ENCODE assay signal across 10 mouse cellular contexts in the genomic region with DNA sequence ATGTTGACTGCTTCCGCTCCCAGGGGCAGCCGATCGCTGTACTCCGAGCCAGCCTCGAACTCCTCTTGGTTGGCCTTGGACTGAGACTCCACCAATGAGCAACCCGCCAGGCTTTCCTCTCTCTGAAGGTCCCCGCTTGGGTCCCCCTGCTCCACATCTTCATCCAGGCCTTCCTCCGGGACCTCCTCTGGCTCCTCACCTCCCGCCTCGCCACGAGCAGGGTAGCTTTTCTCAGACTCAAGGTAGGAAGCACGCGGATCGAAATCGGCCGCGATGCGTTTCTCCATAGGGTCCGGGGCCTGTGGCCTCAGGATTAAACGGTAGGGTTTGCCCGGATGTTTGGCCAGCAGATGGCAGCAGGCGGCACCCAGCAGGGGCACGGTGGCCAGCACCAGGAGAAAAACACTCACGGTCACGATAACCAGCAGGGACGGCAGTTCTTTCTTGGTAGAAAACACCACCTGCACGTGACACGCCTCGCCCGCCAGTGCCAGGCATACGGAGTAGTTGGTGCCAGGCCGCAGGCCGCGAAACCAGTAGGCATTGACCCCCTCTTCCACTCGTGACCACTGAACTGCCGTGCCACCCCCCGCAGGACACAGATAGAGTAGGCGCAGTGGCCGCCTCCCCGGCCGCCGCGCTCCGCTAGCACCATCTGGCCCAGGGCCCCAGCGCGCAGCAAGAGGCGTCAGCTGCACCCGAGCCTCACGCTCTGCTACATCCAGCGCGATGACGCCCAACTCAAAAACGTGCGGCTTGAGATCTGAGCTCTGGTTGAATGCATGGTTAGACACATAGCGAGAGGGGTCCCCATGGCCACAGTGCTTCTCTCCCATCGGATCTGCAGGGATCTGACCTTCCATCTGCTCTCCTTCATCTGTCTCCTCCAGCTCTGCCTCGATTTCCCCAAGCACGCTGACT. TPM values are rescaled to one million over a fixed set of nuclear protein-coding genes. Genes with fewer than 3 reads are reported as not detected.
DNase-seq lines count a peak whose midpoint lies in the region; ATAC-seq and TF ChIP-seq lines count a peak whose summit lies in the region.
"Had no signal": no experiment of that assay in that cellular context is flagged by ENCODE, and none has a peak within 500 bp of the region (broad histone marks: within the 10 kb centered on the region; RNA-seq: fewer than 3 reads in every experiment).

No protein-coding gene starts in this region.

- TF ChIP-seq POLR2A in lung, adult 2 months (IDR thresholded peaks at IDR 0.05; ENCODE audit: borderline replicate concordance, extremely low read depth, low read depth, low read length): no peak

- peak; percentile 73 for DNase-seq in kidney, adult 18-20 months
- no peak for DNase-seq in kidney, adult 11 months
- peak; percentile 37 to 75 for DNase-seq in cerebellum, postnatal 4 days (ENCODE audit: low spot score in 2 of 2)
- peak; percentile 61 for DNase-seq in kidney, postnatal 0 days (ENCODE audit: low spot score)
- DNase-seq in lung, adult 2 months: peak; percentile 47
- DNase-seq in thymus, postnatal 4 days: peak; percentile 68

- no peak for ATAC-seq in heart, embryonic 11.5 days (replicated peaks; ENCODE audit: insufficient number of reproducible peaks, low FRiP score, low TSS enrichment)
- ATAC-seq in kidney, postnatal 0 days (replicated peaks; ENCODE audit: low FRiP score, low read depth): peak; percentile 43
- ATAC-seq in neural tube, embryonic 13.5 days (ENCODE audit: low read depth): no peak
- ATAC-seq: Patski had no signal

- under 1% methylated on average over 58 of the region's 58 CpGs for WGBS in heart, embryonic 11.5 days (ENCODE audit: insufficient replicate concordance)
- 4% methylated on average over 58 of the region's 58 CpGs for WGBS in kidney, postnatal 0 days
- WGBS in lung, adult 2 months: 2% methylated on average over 58 of the region's 58 CpGs
- WGBS in neural tube, embryonic 13.5 days: 1% methylated on average over 58 of the region's 58 CpGs

- peak overlapping the region; percentile 39 for H3K4me3 ChIP-seq in heart, embryonic 11.5 days (ENCODE audit: low read depth, low read length)
- peak overlapping the region; percentile 23 for H3K4me3 ChIP-seq in kidney, postnatal 0 days (replicated peaks; ENCODE audit: low read depth, low read length)
- H3K4me3 ChIP-seq in lung, adult 2 months (replicated peaks; ENCODE audit: extremely low read depth, low read depth, low read length): no peak overlapping the region
- H3K4me3 ChIP-seq in neural tube, embryonic 13.5 days: peak overlapping the region; percentile 37

- TF ChIP-seq CTCF in kidney, postnatal 0 days (IDR thresholded peaks at IDR 0.05; ENCODE audit: low read depth): peak; percentile 76
- peak; percentile 46 for TF ChIP-seq CTCF in lung, adult 2 months (IDR thresholded peaks at IDR 0.05; ENCODE audit: insufficient read depth, low read length)

- H3K27ac ChIP-seq in heart, embryonic 11.5 days (ENCODE audit: low read depth, low read length): no peak overlapping the region
- H3K27ac ChIP-seq in kidney, postnatal 0 days: no peak overlapping the region
- peak overlapping the region; percentile 87 for H3K27ac ChIP-seq in neural tube, embryonic 13.5 days (replicated peaks)

- H3K4me2 ChIP-seq in heart, embryonic 11.5 days: peak overlapping the region; percentile 66
- peak overlapping the region; percentile 49 for H3K4me2 ChIP-seq in kidney, postnatal 0 days (ENCODE audit: low read length)
- peak overlapping the region; percentile 59 for H3K4me2 ChIP-seq in neural tube, embryonic 13.5 days

- H3K36me3 ChIP-seq in heart, embryonic 11.5 days (ENCODE audit: control insufficient read depth, insufficient read depth, low read length): no peaks in the 10 kb centered on the region
- H3K36me3 ChIP-seq in kidney, postnatal 0 days (ENCODE audit: insufficient read depth, low read length): no peaks in the 10 kb centered on the region
- no peaks in the 10 kb centered on the region for H3K36me3 ChIP-seq in neural tube, embryonic 13.5 days

- H3K9me3 ChIP-seq in heart, embryonic 11.5 days (replicated peaks; ENCODE audit: control insufficient read depth, low read length): no peaks in the 10 kb centered on the region
- H3K9me3 ChIP-seq in kidney, postnatal 0 days (replicated peaks; ENCODE audit: low read length): no peaks in the 10 kb centered on the region
- no peaks in the 10 kb centered on the region for H3K9me3 ChIP-seq in neural tube, embryonic 13.5 days

- H3K9ac ChIP-seq in heart, embryonic 11.5 days (ENCODE audit: low read depth, low read length): no peak overlapping the region
- H3K9ac ChIP-seq in kidney, postnatal 0 days (ENCODE audit: low read depth, low read length): no peak overlapping the region
- H3K9ac ChIP-seq in neural tube, embryonic 13.5 days: peak overlapping the region; percentile 71

- peaks cover 28% of the 10 kb centered on the region for H3K4me1 ChIP-seq in heart, embryonic 11.5 days (ENCODE audit: control insufficient read depth, insufficient read depth, low read length)
- H3K4me1 ChIP-seq in kidney, postnatal 0 days (replicated peaks; ENCODE audit: insufficient read depth, low read length): peaks cover 16% of the 10 kb centered on the region
- H3K4me1 ChIP-seq in lung, adult 2 months (ENCODE audit: control insufficient read depth, insufficient read depth, low read length): no peaks in the 10 kb centered on the region; the same call in 1 of the 2 replicates
- peaks cover 60% of the 10 kb centered on the region for H3K4me1 ChIP-seq in neural tube, embryonic 13.5 days (replicated peaks)

- peaks cover 97% of the 10 kb centered on the region for H3K27me3 ChIP-seq in heart, embryonic 11.5 days (ENCODE audit: control insufficient read depth, insufficient read depth, low read length)
- peaks cover 83% of the 10 kb centered on the region for H3K27me3 ChIP-seq in kidney, postnatal 0 days (ENCODE audit: insufficient read depth, low read length)
- peaks cover 100% of the 10 kb centered on the region for H3K27me3 ChIP-seq in neural tube, embryonic 13.5 days
- H3K27me3 ChIP-seq: Patski had no signal

RNA-seq across cellular contexts. Expression of gene Islr, which starts 6.1 kb away (rescaled TPM):
- 5.5 and 6.2 TPM in 2 replicates for polyA plus RNA-seq in heart, embryonic 11.5 days (2014; fragmentation: Nextera tagmentation; extraction: Ambion mirVana)
- polyA plus RNA-seq in kidney, postnatal 0 days (2015; fragmentation: Nextera tagmentation; extraction: Ambion mirVana): 54.0 and 60.4 TPM in 2 replicates
- polyA plus RNA-seq in lung, adult 2 months (2012; rRNA removed): 62.6 and 74.0 TPM in 2 replicates
- polyA plus RNA-seq in neural tube, embryonic 13.5 days (2015; fragmentation: Nextera tagmentation; extraction: Ambion mirVana): 53.6 and 58.2 TPM in 2 replicates

RNA-seq across cellular contexts. Expression of gene Islr2, which starts 6.1 kb away (rescaled TPM):
- 0.19 and 0.27 TPM in 2 replicates for polyA plus RNA-seq in heart, embryonic 11.5 days (2014; fragmentation: Nextera tagmentation; extraction: Ambion mirVana)
- 0.04 and 0.13 TPM in 2 replicates for polyA plus RNA-seq in kidney, postnatal 0 days (2015; fragmentation: Nextera tagmentation; extraction: Ambion mirVana)
- polyA plus RNA-seq in lung, adult 2 months (2012; rRNA removed): 0.11 and 0.90 TPM in 2 replicates
- polyA plus RNA-seq in neural tube, embryonic 13.5 days (2015; fragmentation: Nextera tagmentation; extraction: Ambion mirVana): 19.8 and 22.3 TPM in 2 replicates
- polyA plus RNA-seq: liver, embryonic 16.5 days had no signal

RNA-seq across cellular contexts. Expression of gene Pml, which starts 51.5 kb away (rescaled TPM):
- 13.5 and 15.5 TPM in 2 replicates for polyA plus RNA-seq in heart, embryonic 11.5 days (2014; fragmentation: Nextera tagmentation; extraction: Ambion mirVana)
- polyA plus RNA-seq in kidney, postnatal 0 days (2015; fragmentation: Nextera tagmentation; extraction: Ambion mirVana): 14.3 and 15.2 TPM in 2 replicates
- polyA plus RNA-seq in lung, adult 2 months (2012; rRNA removed): 24.0 and 29.6 TPM in 2 replicates
- 3.4 and 4.0 TPM in 2 replicates for polyA plus RNA-seq in neural tube, embryonic 13.5 days (2015; fragmentation: Nextera tagmentation; extraction: Ambion mirVana)

RNA-seq across cellular contexts. Expression of gene Stoml1, which starts 54.9 kb away (rescaled TPM):
- polyA plus RNA-seq in heart, embryonic 11.5 days (2014; fragmentation: Nextera tagmentation; extraction: Ambion mirVana): 19.4 and 22.2 TPM in 2 replicates
- polyA plus RNA-seq in kidney, postnatal 0 days (2015; fragmentation: Nextera tagmentation; extraction: Ambion mirVana): 36.6 and 37.6 TPM in 2 replicates
- 38.8 and 52.2 TPM in 2 replicates for polyA plus RNA-seq in lung, adult 2 months (2012; rRNA removed)
- 86.0 and 107 TPM in 2 replicates for polyA plus RNA-seq in neural tube, embryonic 13.5 days (2015; fragmentation: Nextera tagmentation; extraction: Ambion mirVana)

Comparison
In these comparisons a context has a peak if more than half of its experiments do, and no peak if none do; other contexts are left out.
1. RNA of gene Islr2, which starts 6.1 kb away (polyA plus RNA-seq): 19.8 to 22.3 TPM in neural tube, embryonic 13.5 days; 0.11 to 0.90 TPM in lung, adult 2 months, 0.19 to 0.27 TPM in heart, embryonic 11.5 days and 0.04 to 0.13 TPM in kidney, postnatal 0 days; every median in the first group is over 10 times any median in the second.
2. Peak in every context shown above with its lines, with median percentiles within 50 percentile points of each other: H3K4me2 ChIP-seq.